Mouse (Mus musculus): Measurements from ENCODE around the gene Krtdap.
"Not testable (repeated sequence)": the region's sequence is repeated elsewhere in the genome, so short reads cannot be mapped to it uniquely, and the experiment has no call there.

The Krtdap gene

GRCm38 (mm10) chr7:30791921-30792320 lies 4.2 kb downstream of the Krtdap start:
- DNase-seq, result no peak

GRCm38 (mm10) chr7:30794921-30795320 lies 7.2 kb downstream of the Krtdap start:
- no peak for DNase-seq

- DNase-seq, result no peak
Measured at GRCm38 (mm10) chr7:30796790-30797189, 9.1 kb downstream of the Krtdap start.

GRCm38 (mm10) chr7:30800653-30801052 lies 13.0 kb downstream of the Krtdap start:
- no peak for DNase-seq

GRCm38 (mm10) chr7:30803256-30803655 lies 15.6 kb downstream of the Krtdap start:
- no peak for DNase-seq

GRCm38 (mm10) chr7:30804026-30804715 lies 16.5 kb downstream of the Krtdap start:
- no peak for DNase-seq

GRCm38 (mm10) chr7:30805924-30806323 lies 18.2 kb downstream of the Krtdap start:
- DNase-seq, result peak; percentile 12

- no peak for DNase-seq
Measured at GRCm38 (mm10) chr7:30810319-30810718, 22.6 kb downstream of the Krtdap start.

GRCm38 (mm10) chr7:30811757-30812290 lies 24.1 kb downstream of the Krtdap start:
- DNase-seq, result no peak

- no peak for DNase-seq
Measured at GRCm38 (mm10) chr7:30812291-30812807, 24.7 kb downstream of the Krtdap start.

GRCm38 (mm10) chr7:30820131-30820530 lies 32.4 kb downstream of the Krtdap start:
- no peak for DNase-seq

- DNase-seq, result no peak
Measured at GRCm38 (mm10) chr7:30820854-30821445, 33.3 kb downstream of the Krtdap start.

GRCm38 (mm10) chr7:30821532-30821931 lies 33.8 kb downstream of the Krtdap start:
- no peak for DNase-seq

GRCm38 (mm10) chr7:30823675-30824074 lies 36.0 kb downstream of the Krtdap start, which contains the start of gene Ffar2:
TSS of gene Ffar2 (minus strand) at chr7:30823775.
- no peak for DNase-seq

- no peak for DNase-seq
Measured at GRCm38 (mm10) chr7:30824306-30824705, 36.6 kb downstream of the Krtdap start.

- DNase-seq, result no peak
Measured at GRCm38 (mm10) chr7:30826660-30827059, 39.0 kb downstream of the Krtdap start.

- not testable (repeated sequence) for DNase-seq
Measured at GRCm38 (mm10) chr7:30828871-30829270, 41.2 kb downstream of the Krtdap start.

GRCm38 (mm10) chr7:30829428-30829827 lies 41.7 kb downstream of the Krtdap start:
- DNase-seq, result no peak

- DNase-seq, result no peak
Measured at GRCm38 (mm10) chr7:30832261-30832660, 44.6 kb downstream of the Krtdap start.

- DNase-seq, result not testable (repeated sequence)
Measured at GRCm38 (mm10) chr7:30832684-30833083, 45.0 kb downstream of the Krtdap start.

GRCm38 (mm10) chr7:30837277-30837676 lies 49.6 kb downstream of the Krtdap start:
- no peak for DNase-seq

- DNase-seq, result no peak
Measured at GRCm38 (mm10) chr7:30840306-30840705, 52.6 kb downstream of the Krtdap start.

Measured in embryo, embryonic 11 days (tissue).